Mouse (Mus musculus) gastrocnemius, adult 8-10 months (tissue): ENCODE data around the gene Zfp462. TPM values are rescaled to one million over a fixed set of nuclear protein-coding genes. Genes with fewer than 3 reads are reported as not detected.
"Not testable (repeated sequence)": the region's sequence is repeated elsewhere in the genome, so short reads cannot be mapped to it uniquely, and the experiment has no call there.

Experiments
- DNase-seq, 2 experiments: peaks; one replicate each; pipeline ENCODE4 v3.0.0; 2022; ENCODE audit warnings: low spot score in 2 of 2
- total RNA-seq, 4 experiments: library from RNA; stranded (reverse); gene quantifications; 2 replicates each; pipeline ENCODE4 v1.2.4; 2022

The Zfp462 gene
- total RNA-seq: 10 to 100 TPM; 11.1 to 33.7 (median 15.5) TPM

DNA sequence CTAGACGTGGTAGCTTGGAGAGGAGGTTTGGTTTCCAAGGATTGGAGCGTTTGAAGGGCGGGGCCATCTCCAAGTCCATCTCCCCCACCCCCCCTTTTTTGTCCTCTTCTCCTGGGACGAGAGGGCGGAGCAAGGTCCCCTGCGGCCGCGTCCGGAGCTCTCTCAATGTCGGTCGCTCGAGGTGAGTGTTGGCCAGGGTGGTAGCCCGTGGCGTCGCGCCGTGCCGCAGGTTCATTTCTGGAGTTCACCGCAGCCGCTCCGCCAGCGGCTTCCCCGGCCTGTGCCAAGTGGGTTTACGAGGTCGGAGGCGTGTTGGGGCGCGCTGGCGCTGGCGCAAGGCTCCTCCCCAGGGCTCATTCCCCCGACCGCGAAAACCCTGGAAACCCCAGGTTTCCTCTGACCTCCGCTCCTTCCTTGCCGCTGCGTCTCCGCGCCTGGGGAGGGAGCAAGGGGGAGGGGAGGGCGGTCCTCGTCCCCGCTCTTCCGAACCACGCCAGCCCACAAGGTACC is at the start of gene Zfp462:
Gene Zfp462, plus strand, starts transcription at position 128 of the 510 bp plus-strand sequence.
- DNase-seq: peak; percentile 33 to 63

DNA sequence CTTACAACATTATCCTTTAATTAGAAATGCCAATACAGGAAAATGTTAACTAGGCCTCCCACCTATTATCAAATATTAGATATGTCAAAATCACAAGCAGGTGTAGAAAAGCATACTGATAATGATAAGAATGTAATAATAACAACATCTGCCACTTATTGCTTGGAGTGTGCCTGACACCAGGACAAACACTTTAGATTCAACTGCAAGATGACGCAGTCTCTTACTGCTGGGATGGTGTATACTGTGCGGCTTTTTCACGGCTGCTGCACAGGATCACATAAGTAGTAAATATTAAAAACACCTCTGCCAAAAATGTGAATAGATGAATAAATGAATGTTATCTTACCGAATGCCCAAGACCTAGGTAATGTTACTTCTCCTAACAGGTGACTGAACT is 48.8 kb upstream of the Zfp462 start:
- DNase-seq: no peak

DNA sequence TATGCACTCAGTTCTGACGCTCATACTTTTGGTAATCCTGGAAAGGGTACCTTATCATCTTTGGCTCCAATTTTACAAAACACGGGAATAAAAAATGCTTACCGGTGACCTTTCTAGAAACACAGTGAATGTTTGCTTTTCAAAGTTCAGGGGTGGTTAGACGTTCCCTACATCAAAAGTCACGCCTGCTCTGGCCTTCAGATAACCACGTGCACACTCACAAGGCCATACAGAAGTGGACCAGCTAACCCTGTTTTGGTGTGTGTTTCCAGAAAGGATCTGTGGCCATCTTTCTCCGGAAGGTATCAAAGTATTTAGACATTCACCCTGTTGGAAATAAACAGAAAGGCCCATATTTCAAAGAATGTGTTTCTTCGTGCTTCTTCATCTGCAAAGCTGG is 40.2 kb upstream of the Zfp462 start:
- no peak for DNase-seq

DNA sequence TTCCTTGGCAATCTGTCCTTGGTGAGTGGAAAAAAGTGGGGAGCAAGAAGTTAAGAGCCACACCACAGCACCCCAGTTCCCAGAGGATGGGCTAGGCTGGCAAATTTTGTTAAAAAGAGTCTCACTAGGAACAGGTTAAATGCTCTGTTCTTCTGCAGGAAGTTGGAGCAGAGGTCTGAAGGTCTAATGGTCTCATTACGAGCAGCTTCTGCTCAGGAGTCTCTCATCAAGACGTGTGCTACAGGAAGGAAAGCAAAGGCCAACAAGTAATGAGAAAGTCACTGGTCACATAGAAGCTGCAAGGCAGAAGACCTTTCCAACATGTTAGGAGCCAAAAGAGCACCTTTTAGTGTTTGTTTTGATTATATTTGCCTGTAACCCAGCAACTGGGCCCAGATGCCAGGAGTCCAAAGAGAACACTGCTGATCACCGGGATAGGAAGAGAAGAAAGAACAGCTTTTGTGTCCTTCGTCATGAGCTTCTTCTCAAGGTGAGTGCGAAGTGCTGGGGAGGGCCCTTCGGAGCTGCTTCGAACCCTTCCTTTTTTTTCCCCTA is 39.4 kb upstream of the Zfp462 start:
- no peak for DNase-seq

DNA sequence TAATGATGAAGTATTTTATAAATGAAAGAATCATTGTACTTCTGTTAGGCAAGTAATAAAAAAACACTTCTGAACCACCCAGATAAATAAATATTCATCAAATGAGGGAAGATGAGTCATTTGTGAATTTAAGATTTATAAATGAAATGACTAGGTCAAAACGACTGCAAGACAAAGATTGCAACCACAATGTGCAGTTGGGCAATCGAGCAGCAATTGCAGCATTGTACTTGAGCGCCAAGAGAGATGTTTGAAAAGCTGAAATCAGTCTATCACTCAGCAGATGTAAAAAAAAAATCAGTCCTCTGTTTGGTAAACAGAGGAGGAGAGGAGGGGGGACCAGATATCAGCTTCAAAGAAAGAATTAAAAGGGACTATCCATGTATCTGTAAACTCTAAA is 34.5 kb upstream of the Zfp462 start:
- no peak for DNase-seq

DNA sequence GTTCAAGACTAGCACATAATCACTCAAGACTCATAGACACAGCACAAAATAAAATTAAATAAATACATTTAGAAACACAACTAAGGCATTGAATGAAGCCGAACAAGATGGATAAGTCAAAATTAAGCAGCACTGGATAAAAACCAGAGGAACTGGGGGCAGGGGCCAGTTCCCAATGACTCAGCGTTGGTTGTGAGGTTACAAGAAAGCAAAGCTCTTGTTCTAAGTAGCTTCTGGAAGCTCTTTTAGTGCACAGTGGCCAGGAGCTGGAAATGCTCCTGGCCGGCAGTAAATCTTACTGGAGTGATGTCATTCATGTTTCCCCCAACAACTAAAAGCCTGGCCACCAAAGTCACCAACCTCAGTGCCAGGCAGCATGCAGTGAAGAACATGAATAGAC is 26.6 kb upstream of the Zfp462 start:
- no peak for DNase-seq

DNA sequence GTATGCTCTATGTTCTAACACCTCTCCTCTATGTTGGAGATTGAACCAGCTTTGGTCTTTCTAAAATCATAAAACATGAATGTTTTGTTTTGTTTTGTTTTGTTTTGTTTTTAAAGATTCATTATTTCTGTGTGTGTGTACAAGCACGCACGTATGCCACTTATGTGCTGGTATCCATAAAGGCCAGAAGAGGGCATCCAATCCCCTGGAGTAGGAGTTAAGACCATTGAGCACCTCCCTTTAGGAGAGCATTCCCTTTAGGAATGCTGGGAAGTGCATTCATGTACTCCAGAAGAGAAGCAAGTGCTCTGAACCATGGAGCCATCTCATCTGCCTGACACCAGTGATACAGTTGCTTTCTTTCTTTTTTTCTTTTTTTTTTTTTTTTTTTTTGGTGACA is 21.5 kb upstream of the Zfp462 start:
- no peak for DNase-seq

DNA sequence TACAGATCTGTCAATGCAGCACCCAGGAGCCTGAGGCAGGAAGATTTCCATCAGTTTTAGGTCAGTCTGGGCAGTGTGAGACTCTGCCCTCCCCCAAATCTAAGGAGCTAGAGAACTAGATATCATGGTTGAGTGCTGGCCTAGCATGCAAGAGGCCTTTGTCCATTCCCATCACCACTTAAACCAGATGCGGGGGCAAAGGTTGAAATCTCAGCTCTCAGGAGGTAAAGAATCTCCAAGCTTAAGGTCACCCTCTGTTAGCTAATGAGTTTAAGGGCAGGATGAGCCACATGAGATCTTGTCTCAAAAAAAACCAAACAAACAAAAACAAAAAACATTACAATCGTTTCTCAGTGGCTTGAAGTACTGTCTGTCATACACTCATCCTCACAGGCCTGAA is 20.5 kb upstream of the Zfp462 start:
- DNase-seq: no peak

DNA sequence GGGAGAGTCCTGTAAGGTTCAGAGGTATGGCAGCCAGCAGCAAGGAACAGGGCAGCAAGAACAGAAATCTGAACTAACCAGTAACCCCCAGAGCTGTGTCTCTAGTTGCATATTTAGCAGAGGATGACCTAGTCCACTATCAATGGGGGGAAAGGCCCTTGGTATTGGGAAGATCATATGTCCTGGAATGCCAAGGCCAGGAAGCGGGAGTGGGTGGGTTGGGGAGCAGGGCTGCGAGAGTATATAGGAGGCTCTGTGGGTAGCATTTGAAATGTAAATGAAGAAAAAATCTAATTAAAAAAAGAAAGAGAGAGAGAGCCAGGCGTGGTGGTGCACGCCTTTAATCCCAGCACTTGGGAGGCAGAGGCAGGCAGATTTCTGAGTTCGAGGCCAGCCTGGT is 18.4 kb upstream of the Zfp462 start:
- DNase-seq: not testable (repeated sequence)

DNA sequence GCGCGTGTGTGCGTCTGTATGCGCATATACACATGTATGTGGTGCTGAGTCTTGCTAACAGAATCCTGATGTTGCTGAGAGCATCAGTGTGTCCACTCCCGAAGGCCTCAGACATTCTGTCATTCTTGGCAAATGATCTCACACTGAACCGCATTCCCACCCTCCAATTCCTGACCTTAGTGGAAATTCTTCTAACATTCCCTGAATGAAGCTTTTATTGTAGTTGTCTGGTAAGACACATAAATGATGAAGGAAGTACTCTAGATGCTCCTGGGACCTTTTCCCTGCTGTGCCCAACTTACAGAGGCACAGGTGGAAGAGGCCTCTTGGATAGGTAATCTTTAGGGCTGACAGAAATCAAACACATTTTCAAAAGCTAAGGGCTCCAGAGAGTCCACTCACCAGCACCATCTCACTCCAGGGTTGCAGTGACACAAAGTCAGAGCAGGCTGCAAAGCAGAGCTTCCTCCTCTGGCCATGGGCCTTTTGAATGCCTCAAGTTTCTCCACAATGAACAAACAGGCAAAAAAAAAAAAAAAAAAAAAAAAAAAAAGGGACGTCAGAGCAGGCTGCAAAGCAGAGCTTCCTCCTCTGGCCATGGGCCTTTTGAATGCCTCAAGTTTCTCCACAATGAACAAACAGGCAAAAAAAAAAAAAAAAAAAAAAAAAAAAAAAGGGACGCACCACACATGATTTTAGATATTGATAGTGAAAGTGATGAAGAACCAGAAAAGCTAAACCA is 17.4 kb upstream of the Zfp462 start:
- not testable (repeated sequence) for DNase-seq

DNA sequence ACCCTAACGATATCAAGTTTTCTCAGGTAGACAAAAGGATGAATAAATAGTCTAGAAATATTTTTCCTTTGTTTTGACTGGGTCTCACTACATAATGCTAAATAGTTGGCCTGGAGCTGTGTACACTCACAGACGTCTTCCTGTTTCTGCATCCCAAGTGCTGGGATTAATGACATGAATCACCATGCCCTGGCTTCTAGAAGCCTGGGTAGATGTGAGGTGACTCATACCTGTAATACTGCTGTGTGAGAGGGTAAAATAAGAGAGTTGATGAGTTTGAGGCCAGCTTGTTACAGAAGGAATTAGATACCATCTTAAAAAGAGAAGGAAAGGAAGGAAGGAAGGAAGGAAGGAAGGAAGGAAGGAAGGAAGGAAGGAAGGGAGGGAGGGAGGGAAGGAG is 15.2 kb upstream of the Zfp462 start:
- DNase-seq: no peak

DNA sequence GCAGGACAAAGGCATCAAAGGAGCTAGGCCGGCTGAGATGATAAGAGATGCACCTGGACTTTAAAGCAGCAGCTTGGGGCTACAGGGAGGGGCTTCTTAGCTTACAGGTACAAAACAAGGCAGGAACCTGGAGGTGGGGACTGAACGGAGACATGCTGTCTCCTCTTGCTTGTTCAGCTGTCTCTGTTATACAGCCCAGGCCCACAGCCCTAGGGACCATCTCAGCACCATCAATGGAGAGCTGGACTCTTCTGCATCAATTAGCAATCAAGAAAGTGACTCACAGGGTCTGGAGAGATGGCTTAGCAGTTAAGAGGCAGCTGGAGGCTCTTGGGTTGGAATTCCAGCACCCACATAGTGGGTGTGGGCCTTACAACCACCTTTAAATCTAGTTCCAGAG is 12.2 kb upstream of the Zfp462 start:
- no peak for DNase-seq

DNA sequence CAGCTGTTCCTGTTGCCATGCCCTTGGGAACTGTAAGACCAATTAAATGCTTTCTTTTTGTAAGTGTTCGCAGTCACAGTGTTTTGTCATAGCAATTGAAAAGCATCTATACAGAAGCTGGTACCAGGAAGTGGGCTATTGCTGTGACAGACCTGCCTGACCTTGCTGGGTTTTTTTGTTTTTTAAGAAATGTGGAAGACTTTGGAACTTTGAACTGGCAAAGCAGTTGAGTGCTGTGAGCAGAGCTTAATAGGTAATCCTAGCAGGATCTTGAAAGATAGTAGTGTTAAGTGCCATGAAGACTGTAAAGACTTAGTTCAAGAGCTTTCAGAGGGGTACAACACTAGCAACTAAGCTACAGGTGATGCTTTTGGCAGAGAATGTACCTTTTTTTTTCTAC is 7.7 kb upstream of the Zfp462 start:
- DNase-seq: no peak

DNA sequence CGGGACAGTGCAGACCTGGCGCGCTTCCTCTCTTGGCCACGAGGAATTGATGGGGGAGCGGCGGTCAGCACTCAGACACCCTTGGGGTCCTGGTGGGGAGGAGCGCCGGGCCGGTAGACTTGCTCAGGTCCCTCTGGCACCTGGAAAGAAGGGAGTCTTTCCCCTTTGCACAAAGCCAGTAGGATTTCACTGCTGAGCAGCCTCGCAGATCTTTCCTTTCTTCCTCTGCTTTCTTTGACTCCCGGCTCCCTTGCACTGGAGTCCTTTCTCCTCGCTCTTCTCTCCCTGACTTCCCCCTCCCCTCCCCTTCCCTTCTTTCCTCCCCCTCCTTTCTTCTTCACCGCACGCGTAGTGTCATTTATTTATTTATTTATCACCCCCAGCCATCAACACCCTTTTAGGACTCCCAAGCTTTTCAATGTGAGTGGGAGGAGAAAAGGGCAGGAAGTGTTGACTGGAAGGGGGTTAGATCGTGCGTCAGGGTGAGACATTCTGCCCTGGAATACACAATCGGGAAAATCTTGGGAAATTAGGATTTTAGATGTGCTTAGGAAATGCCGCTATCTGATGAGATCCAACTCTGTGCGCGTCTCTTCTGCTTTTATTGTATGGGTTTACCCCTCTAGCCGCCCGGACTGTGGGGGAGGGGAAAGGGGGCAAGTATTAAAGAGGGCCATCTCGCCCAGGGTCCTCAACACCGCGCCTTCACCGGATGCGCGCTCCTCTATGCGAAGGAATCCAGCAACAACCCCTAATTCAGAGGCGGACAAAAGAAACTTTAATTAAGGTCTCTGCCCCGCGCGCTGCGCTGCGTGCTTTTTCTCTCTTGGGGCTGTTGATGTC is 976 bp downstream of the Zfp462 start:
- DNase-seq: no peak

DNA sequence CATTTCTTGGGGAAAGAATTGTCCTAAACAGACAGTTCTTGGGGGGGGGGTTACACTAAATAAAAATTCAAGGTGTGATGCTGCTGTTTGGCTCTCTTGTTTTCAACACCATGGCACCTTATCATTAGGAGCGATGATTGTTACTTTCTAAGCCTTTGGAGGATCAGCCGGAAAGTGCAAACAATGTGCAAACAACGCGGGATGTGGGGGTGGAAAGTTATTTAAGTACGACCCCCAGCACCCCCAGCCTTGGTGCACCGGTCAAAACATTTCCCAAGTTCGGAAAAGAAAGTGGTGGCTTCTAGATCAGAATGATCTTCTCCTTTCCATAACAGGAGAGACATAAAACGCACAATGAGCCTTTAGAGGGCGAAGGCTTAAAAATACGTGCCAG is 1.8 kb downstream of the Zfp462 start:
- DNase-seq: no peak

DNA sequence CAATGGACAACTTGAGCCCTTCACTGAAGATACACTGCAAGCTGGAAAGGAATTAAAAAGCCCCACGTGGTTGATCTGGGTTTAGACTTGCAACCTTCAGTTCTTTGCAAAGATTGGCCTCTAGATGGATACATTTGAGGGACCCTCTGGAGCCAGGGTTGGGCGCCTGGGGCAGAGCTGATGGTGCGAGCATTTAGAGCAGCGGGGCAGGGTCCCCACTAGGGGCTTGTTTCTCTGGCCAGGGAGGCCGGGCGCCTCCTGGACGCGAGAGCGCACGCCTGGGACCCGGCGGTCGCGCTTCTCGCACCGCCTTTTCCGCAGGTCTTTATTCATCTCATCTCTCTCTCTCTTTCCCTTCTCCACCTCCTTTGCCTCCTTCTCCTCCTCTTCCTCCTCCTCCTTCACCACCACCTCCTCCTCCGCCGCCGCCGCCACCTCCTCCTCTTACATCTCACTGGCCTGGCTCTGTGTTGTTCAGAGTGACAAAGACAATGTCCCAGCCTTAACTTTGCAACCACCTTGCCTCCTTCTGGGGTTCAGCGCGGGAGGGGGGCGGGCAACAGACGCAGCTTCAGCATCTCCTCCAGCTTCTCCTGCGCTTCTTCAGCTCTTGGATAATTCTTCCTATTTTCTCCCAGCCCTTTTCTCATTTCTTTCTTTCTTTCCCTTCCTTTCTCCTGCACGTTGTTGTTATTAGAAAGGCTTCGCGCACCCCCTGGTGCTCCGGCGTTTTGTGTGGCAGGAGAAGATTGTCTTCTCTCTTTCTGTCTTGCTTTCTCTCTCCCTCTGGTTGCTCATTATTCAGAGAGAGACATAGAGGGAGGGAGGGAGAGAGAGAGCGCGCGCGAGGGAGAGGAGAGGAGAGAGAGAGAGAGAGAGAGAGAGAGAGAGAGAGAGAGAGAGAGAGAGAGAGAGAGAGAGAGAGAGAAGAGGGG is 2.5 kb downstream of the Zfp462 start:
- no peak for DNase-seq

DNA sequence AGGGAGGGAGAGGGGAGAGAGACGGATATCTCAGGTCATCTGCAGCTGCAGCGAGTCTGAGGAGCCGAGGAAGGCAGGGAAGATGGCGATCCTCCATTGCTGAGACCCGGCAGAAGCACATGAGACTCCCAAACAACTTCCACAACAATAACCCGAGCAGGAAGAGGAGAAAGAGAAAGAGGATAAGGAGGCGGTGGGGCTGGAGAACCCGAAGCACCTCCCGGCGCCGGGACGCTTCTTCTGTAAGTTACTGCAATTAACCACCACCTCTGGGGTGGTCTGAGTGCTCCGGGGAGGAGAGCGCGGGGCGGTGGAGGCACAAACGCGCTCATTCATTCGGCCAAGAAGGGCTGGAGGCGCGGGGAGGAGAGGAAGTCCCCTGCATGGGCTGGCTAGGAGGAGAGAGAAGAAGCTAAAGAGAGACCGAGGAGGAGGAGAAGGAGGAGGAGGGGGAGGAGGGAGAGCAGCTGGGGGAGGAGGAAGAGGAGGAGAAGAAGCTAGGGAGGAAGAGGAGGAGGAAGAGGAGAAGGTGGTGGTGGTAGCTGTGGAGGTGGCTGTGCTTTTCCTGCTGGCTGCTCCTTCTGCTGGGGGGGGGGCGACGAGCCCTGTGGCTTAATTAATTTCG is 3.3 kb downstream of the Zfp462 start:
- DNase-seq: no peak

DNA sequence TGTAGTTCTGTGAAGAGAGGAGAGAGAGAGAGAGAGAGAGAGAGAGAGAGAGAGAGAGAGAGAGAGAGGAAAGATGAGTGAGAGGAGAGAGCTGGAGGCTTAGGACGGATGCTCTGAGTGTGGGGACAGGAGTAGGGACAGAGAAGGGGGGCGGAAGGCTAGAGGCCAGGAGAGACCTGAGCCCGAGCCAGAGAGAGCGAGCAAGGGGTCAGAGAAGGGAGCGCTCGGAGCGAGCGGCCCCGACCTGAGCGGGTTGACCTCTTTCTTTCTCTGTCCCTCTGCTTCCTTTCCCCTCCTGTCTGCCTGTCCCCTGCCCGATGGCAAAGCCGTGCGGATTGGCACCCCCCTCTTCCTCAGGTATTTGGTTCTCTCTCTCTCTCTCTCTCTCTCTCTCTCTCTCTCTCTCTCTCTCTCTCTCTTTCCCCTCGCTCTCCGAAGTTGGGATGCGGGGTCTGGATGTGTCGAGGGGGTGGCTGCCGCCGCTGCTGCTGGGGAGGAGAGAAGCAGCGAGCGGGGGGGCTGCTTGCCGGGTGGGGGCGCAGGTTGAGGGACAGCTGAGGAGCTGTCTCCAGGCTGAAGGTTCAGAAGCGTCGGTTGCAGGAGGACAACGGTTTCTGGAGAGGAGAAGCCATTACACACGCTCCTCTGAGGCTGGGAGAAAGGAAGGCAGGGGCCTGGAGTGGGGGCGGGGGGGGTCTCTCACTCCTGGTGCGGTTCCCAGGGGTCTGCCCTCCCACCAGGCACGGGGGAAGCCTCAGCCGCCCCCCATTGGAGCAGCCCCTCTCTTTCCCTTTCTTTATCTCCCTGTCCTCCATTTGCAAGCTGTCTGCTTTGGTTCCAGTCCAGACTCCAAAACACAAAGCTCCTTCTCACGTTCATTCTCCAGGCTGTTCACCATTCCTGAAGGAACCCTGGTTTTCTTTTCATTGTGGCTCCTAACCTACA is 4.0 kb downstream of the Zfp462 start:
- no peak for DNase-seq

DNA sequence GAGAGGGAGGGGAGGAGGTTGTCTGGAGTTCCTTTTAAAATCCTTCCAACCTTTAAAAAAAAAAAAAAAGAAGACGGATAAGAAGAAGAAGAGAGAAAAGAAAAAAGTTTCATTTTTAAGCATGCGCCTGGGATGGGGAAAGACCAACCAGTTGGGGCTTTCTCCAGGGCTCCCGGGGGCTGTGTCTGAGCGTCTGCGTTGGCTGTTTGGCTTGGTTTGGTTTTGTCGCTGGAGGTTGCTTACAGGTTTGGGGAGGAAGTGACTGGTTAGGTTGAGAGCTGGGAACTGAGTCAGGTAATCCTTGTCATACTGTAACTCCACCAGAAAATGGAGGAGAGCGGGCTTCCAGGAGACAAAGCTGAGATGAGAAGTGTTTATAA is 4.7 kb downstream of the Zfp462 start:
- no peak for DNase-seq

DNA sequence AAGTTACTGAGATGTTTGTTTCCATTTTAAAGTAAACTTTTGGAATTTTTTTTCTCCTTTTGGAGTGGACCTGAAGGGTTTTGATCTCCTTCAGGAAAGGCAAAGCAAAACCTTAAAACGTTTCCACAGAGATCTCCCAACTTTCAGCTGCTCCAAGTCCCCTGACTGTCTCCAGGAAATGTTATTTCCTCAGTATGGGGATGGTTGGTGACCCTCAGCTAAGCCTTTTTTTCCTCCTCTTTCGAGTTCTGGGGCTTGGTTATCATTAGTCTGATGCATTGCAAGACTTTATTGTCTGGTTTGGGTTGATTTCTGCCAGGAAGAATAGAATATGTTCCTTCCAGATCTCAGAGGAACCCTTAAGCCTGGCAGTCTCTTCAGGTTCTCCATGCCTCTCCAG is 5.3 kb downstream of the Zfp462 start:
- no peak for DNase-seq
